Mouse (Mus musculus) gastrocnemius, postnatal 25 days (tissue): ENCODE results near the gene Serpina3i. TPM values are rescaled to one million over a fixed set of nuclear protein-coding genes. Genes with fewer than 3 reads are reported as not detected.
"Not testable (repeated sequence)": the region's sequence is repeated elsewhere in the genome, so short reads cannot be mapped to it uniquely, and the experiment has no call there.

Experiments used
- DNase-seq: peaks from one replicate; pipeline ENCODE4 v3.0.0; 2022
- long read RNA-seq, 2 experiments: library from polyadenylated mRNA; stranded (forward); transcript quantifications; one replicate each; pipeline ENCODE4 v2.0.0; 2021
- total RNA-seq, 2 experiments: library from RNA; stranded (reverse); gene quantifications; 1 replicate in 1 of 2; 2 replicates in 1 of 2; pipeline ENCODE4 v1.2.3; 2021

The Serpina3i gene
- total RNA-seq, result not detected
- long read RNA-seq, experiment 1, result 0 reads
- long read RNA-seq, experiment 2, result 0 reads

- DNase-seq, result no peak
These were observed at the start of gene Serpina3i for GRCm38 (mm10) chr12:104262863-104263262. Gene Serpina3i (plus strand): TSS chr12:104263122.

DNA sequence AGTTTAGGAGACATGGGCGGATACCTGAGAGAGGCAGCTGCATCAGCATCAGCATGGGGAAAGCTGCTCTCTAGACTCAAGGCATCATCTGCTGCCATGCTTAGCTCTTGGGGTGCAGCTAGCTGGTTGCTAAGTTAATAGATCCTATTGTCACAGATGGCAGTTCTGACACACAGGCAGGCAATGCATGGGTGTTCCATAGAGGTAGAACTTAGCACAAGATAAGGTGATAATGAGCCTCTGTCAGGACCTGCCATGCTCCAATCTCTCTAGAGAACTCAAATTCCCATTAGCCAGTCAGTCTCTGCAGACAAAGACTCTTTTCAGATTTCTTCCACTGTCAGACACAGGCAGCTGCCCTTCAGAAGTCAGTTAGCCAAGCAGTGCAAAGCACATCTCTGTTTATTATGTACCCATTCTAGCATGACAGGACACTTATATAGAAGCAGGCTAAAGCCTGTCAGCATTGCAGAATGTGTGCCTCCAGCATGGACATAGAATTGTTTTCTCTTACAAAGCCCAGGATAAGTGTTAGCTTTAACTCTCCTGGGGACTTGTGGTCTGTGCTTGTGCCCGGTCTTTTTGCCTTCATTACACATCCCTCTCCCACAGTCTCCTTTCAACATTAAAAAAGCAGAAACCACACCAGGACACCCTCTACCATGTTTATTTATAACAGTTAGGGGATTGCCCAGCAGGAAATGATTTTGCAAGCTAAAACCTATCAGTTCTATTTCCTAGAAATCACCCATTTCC, 49.1 kb upstream of the Serpina3i start:
- no peak for DNase-seq

GRCm38 (mm10) chr12:104214445-104214753, 48.5 kb upstream of the Serpina3i start, which contains the start of gene Serpina3f:
Gene Serpina3f (plus strand): TSS chr12:104214544.
- DNase-seq, result no peak

DNA sequence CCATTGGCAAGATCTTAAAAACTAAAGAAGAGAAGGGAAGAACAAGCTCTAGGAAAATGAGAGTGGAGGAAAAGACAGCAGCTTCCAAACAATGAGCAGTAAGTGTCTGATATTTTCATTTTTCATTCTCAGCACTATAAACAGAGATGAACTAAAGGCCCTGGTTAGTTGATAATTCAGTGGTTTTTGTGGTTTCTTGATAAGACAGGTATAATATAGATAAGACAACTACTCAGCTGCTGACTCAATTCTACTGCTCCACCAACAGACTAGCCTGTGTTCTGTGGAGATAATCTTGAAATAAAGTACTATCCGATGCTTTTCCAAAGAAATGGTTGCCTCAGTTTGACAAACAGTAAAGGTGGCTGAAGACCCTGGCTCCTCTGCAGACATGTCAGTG, 47.7 kb upstream of the Serpina3i start:
- no peak for DNase-seq

DNA sequence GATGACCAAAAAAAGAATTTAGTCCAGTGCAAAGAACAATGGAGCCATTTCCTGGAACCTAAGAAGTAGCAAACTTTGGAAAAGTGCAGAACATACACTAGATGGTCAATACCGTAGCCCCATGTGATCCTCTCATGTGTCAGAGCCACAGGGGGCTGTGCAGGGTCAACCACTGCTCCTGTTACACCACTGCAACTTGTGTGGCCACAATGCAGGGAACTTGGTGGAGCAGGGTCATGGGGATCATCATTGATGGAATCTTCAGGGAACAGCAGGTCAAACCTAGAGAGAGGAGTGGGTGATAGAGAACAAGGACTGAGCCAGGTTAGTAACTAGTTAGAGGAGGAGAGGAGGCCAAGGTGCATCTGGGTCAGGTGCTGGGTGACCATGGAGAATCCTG, 41.3 kb upstream of the Serpina3i start:
- no peak for DNase-seq

- DNase-seq, result no peak
These were observed 39.2 kb upstream of the Serpina3i start for GRCm38 (mm10) chr12:104223690-104224089.

DNA sequence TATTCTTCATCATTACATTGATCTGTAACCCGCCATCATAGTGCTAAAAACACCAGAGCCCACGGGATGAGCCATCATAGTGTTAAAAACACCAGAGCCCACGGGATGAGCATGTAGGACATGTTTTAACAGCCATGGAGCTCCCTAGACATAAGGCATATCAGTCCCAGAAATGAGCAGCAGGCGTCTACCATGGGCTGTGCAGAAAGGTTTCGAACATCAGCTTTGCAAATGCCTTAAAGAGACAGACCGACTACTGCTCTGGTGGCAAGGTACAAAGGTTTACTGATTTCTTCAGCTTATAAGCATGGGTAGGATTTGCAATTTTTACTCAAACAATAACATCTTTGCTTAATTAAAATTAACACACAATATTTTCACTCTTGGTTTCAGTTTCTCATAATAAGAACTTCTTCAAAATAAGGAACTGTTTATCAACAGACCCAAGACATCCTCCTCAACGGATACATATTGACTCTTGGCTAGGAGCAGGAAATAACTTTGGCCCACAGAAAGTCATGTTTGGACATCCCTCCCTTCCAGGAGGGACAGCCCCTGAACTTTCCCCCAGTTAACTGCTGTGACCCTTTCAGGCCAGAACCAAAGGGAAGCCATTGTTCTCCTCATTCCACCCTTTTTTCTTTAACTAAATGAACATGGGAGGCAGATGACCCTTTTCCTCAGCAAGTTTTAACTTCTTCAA, 38.2 kb upstream of the Serpina3i start:
- DNase-seq, result no peak

DNA sequence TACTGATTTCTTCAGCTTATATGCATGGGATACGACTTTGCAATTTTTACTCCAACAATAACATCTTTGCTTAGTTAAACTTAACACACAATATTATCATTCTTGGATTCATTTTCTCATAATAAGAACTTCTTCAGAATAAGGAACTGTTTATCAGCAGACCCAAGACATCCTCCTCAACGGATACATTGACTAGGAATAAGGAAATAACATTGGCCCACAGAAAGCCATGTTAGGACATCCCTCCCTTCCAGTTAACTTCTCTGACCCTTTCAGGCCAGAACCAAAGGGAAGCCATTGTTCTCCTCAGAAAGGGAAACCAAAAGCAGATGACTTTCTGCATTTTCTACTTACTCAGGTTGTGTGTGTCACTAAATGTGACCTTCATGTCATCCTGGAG, 32.2 kb upstream of the Serpina3i start:
- no peak for DNase-seq

- DNase-seq, result no peak
These were observed 27.0 kb upstream of the Serpina3i start, which contains the start of gene Serpina3g for GRCm38 (mm10) chr12:104235915-104236314. Gene Serpina3g (plus strand): TSS chr12:104236245.

DNA sequence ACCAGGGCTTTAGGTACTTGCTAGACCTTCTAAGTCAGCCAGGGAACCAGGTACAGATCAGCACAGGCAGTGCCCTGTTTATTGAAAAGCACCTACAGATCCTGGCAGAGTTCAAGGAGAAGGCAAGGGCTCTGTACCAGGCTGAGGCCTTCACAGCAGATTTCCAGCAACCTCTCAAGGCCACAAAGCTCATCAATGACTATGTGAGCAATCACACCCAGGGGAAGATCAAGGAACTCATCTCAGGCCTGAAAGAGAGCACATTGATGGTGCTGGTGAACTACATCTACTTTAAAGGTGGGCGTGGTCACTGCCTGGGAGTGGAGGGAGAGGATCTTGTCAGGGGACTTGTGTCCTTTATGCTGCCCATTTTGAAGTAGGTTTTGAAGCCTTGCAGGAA, 24.9 kb upstream of the Serpina3i start:
- not testable (repeated sequence) for DNase-seq

DNA sequence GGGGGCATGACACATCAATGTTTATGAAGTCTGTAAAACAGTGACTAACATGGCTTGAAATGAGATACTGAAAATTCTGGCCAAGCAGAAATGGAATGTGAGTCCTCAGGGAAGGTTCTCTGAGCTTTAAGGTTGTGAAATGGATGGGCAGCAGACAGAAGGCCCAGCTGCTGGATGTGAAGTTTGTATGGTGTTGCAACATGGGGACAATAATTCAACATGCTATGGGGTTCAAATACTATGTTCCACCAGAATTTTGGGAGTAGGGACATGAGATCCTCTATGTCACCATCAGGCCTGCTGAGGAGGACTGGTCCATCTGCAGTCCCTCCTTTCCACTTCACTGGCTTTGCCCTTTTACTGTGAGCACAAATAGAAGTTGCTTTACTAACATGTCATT, 19.6 kb upstream of the Serpina3i start:
- DNase-seq, result no peak

GRCm38 (mm10) chr12:104245092-104245491, 17.8 kb upstream of the Serpina3i start:
- DNase-seq, result no peak

- peak; percentile 11 for DNase-seq
These were observed 17.3 kb upstream of the Serpina3i start for GRCm38 (mm10) chr12:104245595-104245994.

DNA sequence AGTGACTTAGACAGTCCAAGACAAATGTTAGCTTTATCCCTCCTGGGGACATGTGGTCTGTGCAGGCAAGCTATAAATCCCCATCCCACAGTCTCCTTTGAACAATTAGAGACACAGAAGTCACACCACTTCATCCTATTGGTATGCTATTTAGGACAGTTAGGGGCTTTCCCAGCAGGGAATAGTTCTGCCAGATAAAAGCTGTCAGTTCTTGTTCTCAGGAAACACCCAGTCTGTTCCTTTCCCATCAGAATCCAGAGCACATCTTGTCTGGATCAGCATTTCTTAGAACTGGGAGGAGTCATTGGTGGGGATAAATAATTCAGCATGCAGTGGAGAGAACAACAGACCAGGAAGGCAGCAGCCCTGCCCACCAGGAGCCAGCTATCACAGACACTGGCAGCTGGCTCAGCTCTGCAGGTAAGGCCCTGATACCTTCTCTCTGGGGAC, 15.3 kb upstream of the Serpina3i start:
- DNase-seq, result no peak

DNA sequence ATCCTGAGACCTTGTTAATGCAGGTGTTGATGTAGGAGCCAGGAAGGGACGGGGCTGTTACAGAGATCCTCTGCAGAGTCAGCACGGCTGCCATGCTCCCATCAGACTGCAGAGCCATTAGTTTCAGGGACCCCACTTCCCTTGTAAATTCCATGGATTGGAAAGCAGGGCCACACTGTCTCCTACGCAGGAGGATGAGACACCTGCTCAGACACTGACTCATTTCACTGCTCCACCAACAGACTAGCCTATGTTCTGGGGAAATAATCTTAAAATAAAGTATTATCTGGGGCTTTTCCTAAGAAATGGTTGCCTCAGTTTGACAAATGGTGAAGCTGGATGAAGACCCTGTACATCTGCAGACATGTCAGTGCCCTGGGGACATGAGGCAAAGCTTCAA, 14.7 kb upstream of the Serpina3i start:
- DNase-seq, result no peak

GRCm38 (mm10) chr12:104261041-104261440, 1.9 kb upstream of the Serpina3i start:
- DNase-seq, result no peak

DNA sequence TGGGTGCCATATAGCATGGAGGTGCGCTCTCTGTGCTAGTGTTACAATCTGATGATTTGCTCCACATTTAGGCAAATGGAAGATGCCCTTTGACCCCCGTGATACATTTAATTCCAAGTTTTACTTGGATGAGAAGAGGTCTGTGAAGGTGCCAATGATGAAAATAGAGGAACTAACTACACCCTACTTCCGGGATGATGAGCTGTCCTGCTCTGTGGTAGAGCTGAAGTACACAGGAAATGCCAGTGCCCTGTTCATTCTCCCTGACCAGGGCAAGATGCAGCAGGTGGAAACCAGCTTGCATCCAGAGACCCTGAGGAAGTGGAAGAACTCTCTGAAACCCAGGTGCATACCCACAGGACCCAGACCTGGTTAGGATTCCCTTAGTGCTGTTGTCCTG, 3.5 kb downstream of the Serpina3i start:
- no peak for DNase-seq

GRCm38 (mm10) chr12:104278216-104279055, 15.5 kb downstream of the Serpina3i start:
- no peak for DNase-seq

DNA sequence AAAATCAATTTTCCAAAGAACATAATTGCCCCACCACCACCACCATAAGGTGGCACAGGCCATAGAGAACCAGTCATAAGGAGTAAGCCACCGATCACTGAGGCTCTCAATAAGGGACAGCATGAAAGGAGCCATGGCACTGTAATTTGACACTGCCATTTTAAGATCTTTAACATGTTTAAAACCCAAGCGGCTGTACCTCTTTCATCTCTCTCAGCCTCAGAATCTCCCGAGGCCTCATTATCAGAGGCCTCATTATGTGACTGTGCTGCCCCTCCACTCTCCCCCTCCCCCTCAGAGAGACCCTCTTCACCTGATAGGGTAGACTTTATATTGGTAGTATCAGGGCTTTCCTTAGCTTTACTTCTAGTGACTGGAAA, 16.1 kb downstream of the Serpina3i start:
- no peak for DNase-seq

- DNase-seq, result no peak
These were observed 20.5 kb downstream of the Serpina3i start for GRCm38 (mm10) chr12:104283380-104283779.

GRCm38 (mm10) chr12:104288336-104288735, 25.4 kb downstream of the Serpina3i start:
- no peak for DNase-seq

GRCm38 (mm10) chr12:104289872-104290271, 26.9 kb downstream of the Serpina3i start:
- no peak for DNase-seq

- no peak for DNase-seq
These were observed 31.0 kb downstream of the Serpina3i start for GRCm38 (mm10) chr12:104293963-104294362.
